Mouse (Mus musculus) heart, postnatal 36 days (tissue): ENCODE measurements at regions not wholly inside any gene's neighbourhood (a gene's known extent, or its start where the extent isn't known, plus 50 kb on each side); places are given as distances from the start of the nearest gene placed in this dataset.

Experiments
- DNase-seq, 2 experiments: peaks; one replicate each; pipeline ENCODE4 v3.0.0; 2021 to 2022
- intact Hi-C: fragments of 180-260 bp; cut with DNase I; formaldehyde crosslinking; loops from one replicate; pipeline ENCODE4 v1.15.1; 2025

GRCm38 (mm10) chr9:51379589-51379988, 50.9 kb upstream of the 1810046K07Rik start:
- intact Hi-C loops = no loop called here
- no peak for DNase-seq

GRCm38 (mm10) chr9:51393921-51394320, 65.2 kb upstream of the 1810046K07Rik start:
- intact Hi-C loops = loop anchor here (10.0 kb wide), 1 partner anchor 251 kb away; no protein-coding TSS in a partner anchor

GRCm38 (mm10) chr9:51394372-51394771, 65.7 kb upstream of the 1810046K07Rik start:
- peak; percentile 47 to 50 for DNase-seq
- intact Hi-C loops = loop anchor here (10.0 kb wide), 1 partner anchor 250 kb away; no protein-coding TSS in a partner anchor

More at GRCm38 (mm10) chr9:51393921-51394320, 65.2 kb upstream of the 1810046K07Rik start:
- DNase-seq = no peak

- no peak for DNase-seq
- intact Hi-C loops = loop anchor here (10.0 kb wide), 1 partner anchor 248 kb away; no protein-coding TSS in a partner anchor
Measured at GRCm38 (mm10) chr9:51396801-51397200, 68.1 kb upstream of the 1810046K07Rik start.

GRCm38 (mm10) chr9:51397589-51398220, 69.0 kb upstream of the 1810046K07Rik start:
- intact Hi-C loops = loop anchor here (10.0 kb wide), 1 partner anchor 247 kb away; no protein-coding TSS in a partner anchor
- DNase-seq = no peak

GRCm38 (mm10) chr9:51398886-51399285, 70.2 kb upstream of the 1810046K07Rik start:
- intact Hi-C loops = loop anchor here (10.0 kb wide), 1 partner anchor 246 kb away; no protein-coding TSS in a partner anchor
- DNase-seq = no peak

GRCm38 (mm10) chr9:51399356-51399755, 70.6 kb upstream of the 1810046K07Rik start:
- intact Hi-C loops = loop anchor here (10.0 kb wide), 1 partner anchor 245 kb away; no protein-coding TSS in a partner anchor

GRCm38 (mm10) chr9:51401779-51402178, 73.1 kb upstream of the 1810046K07Rik start:
- DNase-seq = no peak
- intact Hi-C loops = no loop called here

More at GRCm38 (mm10) chr9:51399356-51399755, 70.6 kb upstream of the 1810046K07Rik start:
- DNase-seq = no peak

GRCm38 (mm10) chr9:51407978-51408377, 79.3 kb upstream of the 1810046K07Rik start:
- intact Hi-C loops = no loop called here
- DNase-seq = no peak

- no peak for DNase-seq
- intact Hi-C loops = no loop called here
Measured at GRCm38 (mm10) chr9:51418923-51419482, 90.3 kb upstream of the 1810046K07Rik start.

- DNase-seq = no peak
- intact Hi-C loops = no loop called here
Measured at GRCm38 (mm10) chr9:51422553-51422952, 93.8 kb upstream of the 1810046K07Rik start.

- no peak for DNase-seq
- intact Hi-C loops = no loop called here
Measured at GRCm38 (mm10) chr9:51423341-51423740, 94.6 kb upstream of the 1810046K07Rik start.

GRCm38 (mm10) chr9:51430426-51430825, 101.7 kb upstream of the 1810046K07Rik start:
- intact Hi-C loops = no loop called here
- no peak for DNase-seq

- intact Hi-C loops = no loop called here
- DNase-seq = no peak
Measured at GRCm38 (mm10) chr9:51437130-51437529, 108.4 kb upstream of the 1810046K07Rik start.

- intact Hi-C loops = no loop called here
- DNase-seq = no peak
Measured at GRCm38 (mm10) chr9:51441773-51442381, 113.2 kb upstream of the 1810046K07Rik start.

- intact Hi-C loops = no loop called here
- DNase-seq = no peak
Measured at GRCm38 (mm10) chr9:51455690-51456089, 127.0 kb upstream of the 1810046K07Rik start.

GRCm38 (mm10) chr9:51462463-51463024, 133.8 kb upstream of the 1810046K07Rik start:
- no peak for DNase-seq
- intact Hi-C loops = no loop called here

GRCm38 (mm10) chr9:51470031-51470430, 141.3 kb upstream of the 1810046K07Rik start:
- intact Hi-C loops = no loop called here
- no peak for DNase-seq

- no peak for DNase-seq
- intact Hi-C loops = no loop called here
Measured at GRCm38 (mm10) chr9:51476511-51477056, 147.9 kb upstream of the 1810046K07Rik start.

- peak in 1 of 2 experiments; percentile 12 for DNase-seq
- intact Hi-C loops = no loop called here
Measured at GRCm38 (mm10) chr9:51487840-51488239, 159.1 kb upstream of the 1810046K07Rik start.
